Mouse (Mus musculus) heart, embryonic 11.5 days (tissue): ENCODE measurements at regions not wholly inside any gene's neighbourhood (a gene's known extent, or its start where the extent isn't known, plus 50 kb on each side); places are given as distances from the start of the nearest gene placed in this dataset.

Source experiments
- ATAC-seq: fragments of 200-750 bp; cut with Nextera tagmentation; replicated peaks from 2 replicates; pipeline ENCODE4 v1.8.0; 2017; ENCODE audit warnings: moderate library complexity; ENCODE audit not compliant: insufficient number of reproducible peaks, low FRiP score, low TSS enrichment
- H3K27ac ChIP-seq: fragments of 300-500 bp; sonication (generic); 2 replicates; pipeline ENCODE4 v1.5.1; 2014; ENCODE audit warnings: mild to moderate bottlenecking, low read depth, low read length
- H3K27me3 ChIP-seq: fragments of 300-500 bp; sonication (generic); 2 replicates; pipeline ENCODE4 v1.6.1; 2014; ENCODE audit warnings: mild to moderate bottlenecking, low read length, mixed read lengths; ENCODE audit not compliant: control insufficient read depth, insufficient read depth
- H3K36me3 ChIP-seq: fragments of 300-500 bp; sonication (generic); 2 replicates; pipeline ENCODE4 v1.6.1; 2014; ENCODE audit warnings: mild to moderate bottlenecking, low read length, moderate library complexity, mixed read lengths; ENCODE audit not compliant: control insufficient read depth, insufficient read depth
- H3K4me1 ChIP-seq: fragments of 300-500 bp; sonication (generic); 2 replicates; pipeline ENCODE4 v1.6.1; 2014; ENCODE audit warnings: low read length; ENCODE audit not compliant: control insufficient read depth, insufficient read depth
- H3K4me2 ChIP-seq: fragments of 300-500 bp; sonication (generic); 2 replicates; pipeline ENCODE4 v1.6.1; 2014; ENCODE audit warnings: mild to moderate bottlenecking, moderate library complexity
- H3K4me3 ChIP-seq: fragments of 300-500 bp; sonication (generic); 2 replicates; pipeline ENCODE4 v1.5.1; 2014; ENCODE audit warnings: low read depth, low read length
- H3K9ac ChIP-seq: fragments of 300-500 bp; sonication (generic); 2 replicates; pipeline ENCODE4 v1.6.1; 2014; ENCODE audit warnings: mild to moderate bottlenecking, low read depth, low read length, moderate library complexity
- H3K9me3 ChIP-seq: fragments of 300-500 bp; sonication (generic); replicated peaks from 2 replicates; pipeline ENCODE4 v1.6.1; 2016; ENCODE audit warnings: low read length; ENCODE audit not compliant: control insufficient read depth
- WGBS: fragments of 180-500 bp; shearing (Covaris S2); extraction: QIAGEN DNeasy Blood & Tissue Kit; methylation state at CpG from one replicate; pipeline ENCODE4 v1.1.7; 2014; ENCODE audit not compliant: insufficient replicate concordance; 5-methylcytosine and 5-hydroxymethylcytosine counted together

GRCm38 (mm10) chr14:46539466-46540187 is 149.2 kb upstream of the Bmp4 start:
- 65% methylated on average over 6 of the region's 6 CpGs for WGBS
- Histone ChIP-seq H3K9ac (no peak overlapping the region), H3K36me3 (no peaks in the 10 kb centered on the region), H3K27ac (no peak overlapping the region), H3K9me3 (peaks cover 4% of the 10 kb centered on the region), H3K4me1 (no peaks in the 10 kb centered on the region), H3K4me2 (no peak overlapping the region), H3K4me3 (no peak overlapping the region), H3K27me3 (no peaks in the 10 kb centered on the region)
- ATAC-seq = peak; percentile 94

GRCm38 (mm10) chr14:46536002-46536762 is 145.7 kb upstream of the Bmp4 start:
- 0 out of 2 replicates have a peak, but pooled peaks have one; percentile 40 for ATAC-seq
- H3K4me1 ChIP-seq = no peaks in the 10 kb centered on the region
- WGBS = 55% methylated on average over 10 of the region's 10 CpGs
- H3K4me2 ChIP-seq = no peak overlapping the region
- no peak overlapping the region for H3K4me3 ChIP-seq
- peak overlapping the region; percentile 16; the same call in 1 of the 2 replicates for H3K27ac ChIP-seq
- no peaks in the 10 kb centered on the region for H3K27me3 ChIP-seq
- H3K9ac ChIP-seq = no peak overlapping the region
- no peaks in the 10 kb centered on the region for H3K36me3 ChIP-seq
- H3K9me3 ChIP-seq = peaks cover 4% of the 10 kb centered on the region

- 63% methylated on average over 1 of the region's 1 CpGs for WGBS
- no peak for ATAC-seq
- H3K27ac ChIP-seq = no peak overlapping the region
- H3K9ac ChIP-seq = no peak overlapping the region
- H3K27me3 ChIP-seq = no peaks in the 10 kb centered on the region
- H3K4me1 ChIP-seq = no peaks in the 10 kb centered on the region
- H3K4me3 ChIP-seq = no peak overlapping the region
- no peaks in the 10 kb centered on the region for H3K9me3 ChIP-seq
- no peaks in the 10 kb centered on the region for H3K36me3 ChIP-seq
- H3K4me2 ChIP-seq = no peak overlapping the region
These were observed 142.2 kb upstream of the Bmp4 start for GRCm38 (mm10) chr14:46532697-46533096.

GRCm38 (mm10) chr14:46530452-46530851 is 140.0 kb upstream of the Bmp4 start:
- no peak overlapping the region for H3K4me2 ChIP-seq
- 85% methylated on average over 6 of the region's 6 CpGs for WGBS

GRCm38 (mm10) chr14:46529086-46529715 is 138.7 kb upstream of the Bmp4 start:
- ATAC-seq = no peak
- Histone ChIP-seq H3K9ac (no peak overlapping the region), H3K27me3 (no peaks in the 10 kb centered on the region), H3K4me1 (no peaks in the 10 kb centered on the region), H3K36me3 (no peaks in the 10 kb centered on the region), H3K4me2 (no peak overlapping the region), H3K27ac (no peak overlapping the region), H3K9me3 (no peaks in the 10 kb centered on the region), H3K4me3 (no peak overlapping the region)
- WGBS = 61% methylated on average over 5 of the region's 5 CpGs

More at GRCm38 (mm10) chr14:46530452-46530851, 140.0 kb upstream of the Bmp4 start:
- no peak overlapping the region for H3K9ac ChIP-seq
- no peaks in the 10 kb centered on the region for H3K27me3 ChIP-seq
- H3K4me3 ChIP-seq = no peak overlapping the region
- H3K36me3 ChIP-seq = no peaks in the 10 kb centered on the region
- no peaks in the 10 kb centered on the region for H3K9me3 ChIP-seq
- no peak overlapping the region for H3K27ac ChIP-seq
- ATAC-seq = no peak
- no peaks in the 10 kb centered on the region for H3K4me1 ChIP-seq

- WGBS = 71% methylated on average over 4 of the region's 4 CpGs
- no peak overlapping the region for H3K9ac ChIP-seq
- no peak for ATAC-seq
- no peaks in the 10 kb centered on the region for H3K36me3 ChIP-seq
- H3K4me2 ChIP-seq = no peak overlapping the region
- H3K9me3 ChIP-seq = no peaks in the 10 kb centered on the region
- no peak overlapping the region for H3K27ac ChIP-seq
- no peak overlapping the region for H3K4me3 ChIP-seq
- no peaks in the 10 kb centered on the region for H3K27me3 ChIP-seq
- no peaks in the 10 kb centered on the region for H3K4me1 ChIP-seq
These were observed 126.8 kb upstream of the Bmp4 start for GRCm38 (mm10) chr14:46517258-46517657.

GRCm38 (mm10) chr14:46516285-46516684 is 125.8 kb upstream of the Bmp4 start:
- WGBS = 81% methylated on average over 3 of the region's 3 CpGs
- Histone ChIP-seq H3K36me3 (no peaks in the 10 kb centered on the region), H3K9ac (no peak overlapping the region), H3K27me3 (no peaks in the 10 kb centered on the region), H3K27ac (no peak overlapping the region), H3K4me2 (no peak overlapping the region), H3K9me3 (no peaks in the 10 kb centered on the region), H3K4me3 (no peak overlapping the region), H3K4me1 (no peaks in the 10 kb centered on the region)
- ATAC-seq = no peak

GRCm38 (mm10) chr14:46514262-46514932 is 123.9 kb upstream of the Bmp4 start:
- Histone ChIP-seq H3K4me3 (no peak overlapping the region), H3K4me2 (no peak overlapping the region), H3K9me3 (no peaks in the 10 kb centered on the region), H3K36me3 (no peaks in the 10 kb centered on the region), H3K4me1 (no peaks in the 10 kb centered on the region), H3K9ac (no peak overlapping the region), H3K27ac (no peak overlapping the region), H3K27me3 (no peaks in the 10 kb centered on the region)
- no peak for ATAC-seq
- 84% methylated on average over 4 of the region's 4 CpGs for WGBS
